Mouse (Mus musculus): Measurements from ENCODE around the gene Sdk1. TPM values are rescaled to one million over a fixed set of nuclear protein-coding genes. Genes with fewer than 3 reads are reported as not detected.

The Sdk1 gene
- total and polyA plus RNA-seq, 3 experiments, result 0.04 to 0.87 TPM; not detected in 1

DNA sequence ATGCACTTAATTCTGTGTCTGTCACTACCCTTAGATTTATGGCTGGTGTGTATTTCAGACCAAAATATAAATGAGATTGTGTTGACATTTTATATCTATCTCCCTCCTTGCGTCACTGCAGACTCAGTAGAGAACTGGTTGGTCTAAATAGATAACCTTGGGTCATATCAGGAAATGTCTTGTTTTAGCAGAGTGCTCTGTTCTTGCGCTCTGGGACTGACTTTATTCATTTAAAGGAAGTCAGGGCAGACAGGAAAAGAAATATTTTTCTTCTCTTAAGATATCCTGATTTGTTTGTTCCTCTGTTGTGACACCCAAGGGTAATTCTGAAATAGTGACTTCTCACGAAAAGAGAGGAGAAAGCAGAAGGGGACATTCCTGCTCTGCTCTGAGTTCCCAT lies 669.2 kb downstream of the Sdk1 start:
- no peak overlapping the region for H3K27ac ChIP-seq (ENCODE audit: insufficient read depth, low read depth)
- no peaks in the 10 kb centered on the region for H3K36me3 ChIP-seq (replicated peaks in 1 of 2; ENCODE audit: control insufficient read depth in 1 of 2, insufficient read depth in 1 of 2, low read length in 1 of 2)
- TF ChIP-seq POLR2A (IDR thresholded peaks at IDR 0.05; ENCODE audit: low read depth, low read length), result no peak
- TF ChIP-seq CHD1 (IDR thresholded peaks at IDR 0.05; ENCODE audit: low read depth, low read length), result no peak
- no peak for TF ChIP-seq UBTF (IDR thresholded peaks at IDR 0.05; ENCODE audit: low read depth, low read length)
- no peak for TF ChIP-seq E2F4 (IDR thresholded peaks at IDR 0.05; ENCODE audit: insufficient replicate concordance, low read depth, low read length)
- TF ChIP-seq JUND (conservative IDR thresholded peaks at IDR 0.05; ENCODE audit: low read depth, low read length), result no peak
- TF ChIP-seq USF2 (conservative IDR thresholded peaks at IDR 0.05; ENCODE audit: low read depth, low read length), result no peak
- TF ChIP-seq NELFE (IDR thresholded peaks at IDR 0.05; ENCODE audit: low read depth, low read length), result no peak
- TF ChIP-seq RAD21 (IDR thresholded peaks at IDR 0.05; ENCODE audit: low read depth, low read length), result no peak
- no peak for TF ChIP-seq TBP (conservative IDR thresholded peaks at IDR 0.05; ENCODE audit: low read depth, low read length)
- no peak for TF ChIP-seq MXI1 (IDR thresholded peaks at IDR 0.05; ENCODE audit: low read depth, low read length)
- no peak for TF ChIP-seq MYC (IDR thresholded peaks at IDR 0.05; ENCODE audit: low read depth, low read length)
- no peak for TF ChIP-seq IRF4 (IDR thresholded peaks at IDR 0.05; ENCODE audit: low read depth, low read length)
- no peak for TF ChIP-seq TCF12 (IDR thresholded peaks at IDR 0.05; ENCODE audit: low read depth, low read length)
- TF ChIP-seq RCOR1 (conservative IDR thresholded peaks at IDR 0.05; ENCODE audit: low read depth, low read length), result no peak
- TF ChIP-seq BHLHE40 (IDR thresholded peaks at IDR 0.05; ENCODE audit: low read depth, low read length), result no peak
- no peak for TF ChIP-seq GABPA (IDR thresholded peaks at IDR 0.05; ENCODE audit: insufficient replicate concordance, low read depth, low read length)
- TF ChIP-seq HCFC1 (IDR thresholded peaks at IDR 0.05; ENCODE audit: low read depth, low read length), result no peak
- no peak for TF ChIP-seq MAFK (IDR thresholded peaks at IDR 0.05; ENCODE audit: insufficient replicate concordance, low read length)
- in situ Hi-C loops (cut with MboI; ENCODE audit: low pct_ligation_motif_present, low pct_unique_long_range_greater_than_20kb, low sequenced_read_pairs) (no loop called here), dilution Hi-C loops (cut with MboI; ENCODE audit: extremely low pct_ligation_motif_present, extremely low pct_unique_long_range_greater_than_20kb, low sequenced_read_pairs) (no loop called here)
- H3K9me3 ChIP-seq (replicated peaks; ENCODE audit: low read length), result no peaks in the 10 kb centered on the region
- no peak overlapping the region for H3K4me3 ChIP-seq (replicated peaks in 1 of 3; ENCODE audit: low read depth in 2 of 3, low read length in 2 of 3, poor library complexity in 1 of 3)
- no peak overlapping the region for H3K9ac ChIP-seq (ENCODE audit: insufficient read depth, low read depth)
- DNase-seq (ENCODE audit: extremely low read depth), result no peak
- no peak overlapping the region for H3K4me2 ChIP-seq (ENCODE audit: insufficient read depth, low read depth, poor library complexity, severe bottlenecking)
- H3K79me2 ChIP-seq (replicated peaks; ENCODE audit: control insufficient read depth, extremely low read depth, insufficient read depth, poor library complexity, severe bottlenecking), result no peaks in the 10 kb centered on the region
- no peaks in the 10 kb centered on the region for H3K4me1 ChIP-seq (ENCODE audit: control insufficient read depth in 1 of 2, insufficient read depth in 2 of 2)
- peaks cover 22% of the 10 kb centered on the region for H3K27me3 ChIP-seq (replicated peaks)

DNA sequence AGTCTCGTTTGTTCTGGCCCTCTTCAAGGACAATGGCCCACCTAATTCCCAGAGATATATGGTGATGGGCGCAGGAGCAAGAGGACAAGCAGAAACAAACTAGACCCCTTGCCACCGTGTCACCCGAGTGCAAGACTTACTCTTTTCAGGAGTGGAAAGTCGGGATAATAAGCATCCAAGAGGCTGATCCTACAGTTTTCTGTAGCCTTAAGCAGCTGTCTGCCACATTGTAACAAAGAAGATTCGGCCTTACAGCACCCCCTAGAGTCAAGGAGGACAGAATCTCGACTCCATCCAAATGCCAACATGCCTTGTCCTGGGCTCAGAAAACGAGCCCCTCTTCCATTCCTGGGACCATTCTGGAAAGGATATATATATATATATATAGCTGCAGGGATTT lies 669.6 kb downstream of the Sdk1 start:
- Histone ChIP-seq H3K4me1 (ENCODE audit: control insufficient read depth in 1 of 2, insufficient read depth in 2 of 2) (no peaks in the 10 kb centered on the region), H3K27ac (ENCODE audit: insufficient read depth, low read depth) (no peak overlapping the region), H3K4me3 (replicated peaks in 1 of 3; ENCODE audit: low read depth in 2 of 3, low read length in 2 of 3, poor library complexity in 1 of 3) (no peak overlapping the region), H3K9me3 (replicated peaks; ENCODE audit: low read length) (no peaks in the 10 kb centered on the region), H3K27me3 (replicated peaks) (peaks cover 20% of the 10 kb centered on the region), H3K9ac (ENCODE audit: insufficient read depth, low read depth) (no peak overlapping the region), H3K4me2 (ENCODE audit: insufficient read depth, low read depth, poor library complexity, severe bottlenecking) (no peak overlapping the region), H3K36me3 (replicated peaks in 1 of 2; ENCODE audit: control insufficient read depth in 1 of 2, insufficient read depth in 1 of 2, low read length in 1 of 2) (no peaks in the 10 kb centered on the region), H3K79me2 (replicated peaks; ENCODE audit: control insufficient read depth, extremely low read depth, insufficient read depth, poor library complexity, severe bottlenecking) (no peaks in the 10 kb centered on the region)
- DNase-seq (ENCODE audit: extremely low read depth), result peak; percentile 9
- TF ChIP-seq PAX5 (IDR thresholded peaks at IDR 0.05; ENCODE audit: low read length), result no peak
- no peak for TF ChIP-seq ELF1 (IDR thresholded peaks at IDR 0.05; ENCODE audit: low read depth, low read length)
- TF ChIP-seq POLR2A (IDR thresholded peaks at IDR 0.05; ENCODE audit: low read depth, low read length), result no peak
- TF ChIP-seq CTCF (conservative IDR thresholded peaks at IDR 0.05 in 1 of 2, IDR thresholded peaks at IDR 0.05 in 1 of 2; ENCODE audit: low read depth in 2 of 2, low read length in 2 of 2), result peak in 1 of 2 experiments; percentile 24; a peak in 2 of 4 replicates
- no peak for TF ChIP-seq GABPA (IDR thresholded peaks at IDR 0.05; ENCODE audit: insufficient replicate concordance, low read depth, low read length)
- TF ChIP-seq KAT2A (IDR thresholded peaks at IDR 0.05; ENCODE audit: insufficient replicate concordance, low read length), result no peak
- TF ChIP-seq RAD21 (IDR thresholded peaks at IDR 0.05; ENCODE audit: low read depth, low read length), result peak; percentile 29
- dilution Hi-C loops (cut with MboI; ENCODE audit: extremely low pct_ligation_motif_present, extremely low pct_unique_long_range_greater_than_20kb, low sequenced_read_pairs) (no loop called here), in situ Hi-C loops (cut with MboI; ENCODE audit: low pct_ligation_motif_present, low pct_unique_long_range_greater_than_20kb, low sequenced_read_pairs) (no loop called here)

Data from CH12.LX (cell line).